Mouse (Mus musculus) monocyte, adult 2 months (primary cell): ENCODE data around the gene Igf2bp2.

ENCODE experiments used
- DNase-seq, 2 experiments: peaks; one replicate each; pipeline ENCODE4 v3.0.0; 2022; ENCODE audit warnings: low spot score in 2 of 2, low read depth in 1 of 2

Gene Igf2bp2

GRCm38 (mm10) chr16:22162512-22163455, at the start of gene Igf2bp2:
Gene Igf2bp2 (minus strand): TSS chr16:22163299.
- DNase-seq, result no peak

- no peak for DNase-seq
Observed at GRCm38 (mm10) chr16:22203501-22203900, 40.4 kb upstream of the Igf2bp2 start.

GRCm38 (mm10) chr16:22201858-22202257, 38.8 kb upstream of the Igf2bp2 start:
- no peak for DNase-seq

GRCm38 (mm10) chr16:22200476-22200875, 37.4 kb upstream of the Igf2bp2 start:
- DNase-seq, result no peak

GRCm38 (mm10) chr16:22187366-22187765, 24.3 kb upstream of the Igf2bp2 start:
- DNase-seq, result no peak

- DNase-seq, result no peak
Observed at GRCm38 (mm10) chr16:22185411-22185810, 22.3 kb upstream of the Igf2bp2 start.

GRCm38 (mm10) chr16:22184113-22184512, 21.0 kb upstream of the Igf2bp2 start:
- DNase-seq, result no peak

GRCm38 (mm10) chr16:22182286-22182685, 19.2 kb upstream of the Igf2bp2 start:
- DNase-seq, result no peak

- no peak for DNase-seq
Observed at GRCm38 (mm10) chr16:22178793-22179192, 15.7 kb upstream of the Igf2bp2 start.

GRCm38 (mm10) chr16:22177999-22178398, 14.9 kb upstream of the Igf2bp2 start:
- DNase-seq, result no peak

- no peak for DNase-seq
Observed at GRCm38 (mm10) chr16:22168731-22169130, 5.6 kb upstream of the Igf2bp2 start.

- no peak for DNase-seq
Observed at GRCm38 (mm10) chr16:22165556-22165955, 2.5 kb upstream of the Igf2bp2 start.

- no peak for DNase-seq
Observed at GRCm38 (mm10) chr16:22164446-22164845, 1.3 kb upstream of the Igf2bp2 start.

GRCm38 (mm10) chr16:22163456-22163851, 355 bp upstream of the Igf2bp2 start:
- DNase-seq, result no peak

- no peak for DNase-seq
Observed at GRCm38 (mm10) chr16:22162066-22162511, 1.0 kb downstream of the Igf2bp2 start.

- no peak for DNase-seq
Observed at GRCm38 (mm10) chr16:22161351-22162065, 1.6 kb downstream of the Igf2bp2 start.

GRCm38 (mm10) chr16:22160386-22161145, 2.5 kb downstream of the Igf2bp2 start:
- no peak for DNase-seq

GRCm38 (mm10) chr16:22152941-22153444, 10.1 kb downstream of the Igf2bp2 start:
- DNase-seq, result no peak

GRCm38 (mm10) chr16:22151706-22152315, 11.3 kb downstream of the Igf2bp2 start:
- DNase-seq, result no peak

- no peak for DNase-seq
Observed at GRCm38 (mm10) chr16:22150421-22150820, 12.7 kb downstream of the Igf2bp2 start.
